Mouse (Mus musculus) erythroblast, embryonic 14.5 days (primary cell): ENCODE data around the gene Vps13c.

Experiments used
- GATA1 ChIP-seq: IDR thresholded peaks from 2 replicates; pipeline ENCODE4 v1.6.1; 2012; ENCODE audit warnings: low read length, inconsistent platforms, mixed read lengths
- TAL1 ChIP-seq: IDR thresholded peaks from 3 replicates; pipeline ENCODE4 v1.6.1; 2012; ENCODE audit warnings: low read length, inconsistent platforms, mixed read lengths

- TF ChIP-seq TAL1 (no peak), GATA1 (no peak)
These were observed 23.8 kb downstream of the Vps13c start for GRCm38 (mm10) chr9:67864011-67864410.
